8 mouse cellular contexts compared by ENCODE assay signal in the genomic region with DNA sequence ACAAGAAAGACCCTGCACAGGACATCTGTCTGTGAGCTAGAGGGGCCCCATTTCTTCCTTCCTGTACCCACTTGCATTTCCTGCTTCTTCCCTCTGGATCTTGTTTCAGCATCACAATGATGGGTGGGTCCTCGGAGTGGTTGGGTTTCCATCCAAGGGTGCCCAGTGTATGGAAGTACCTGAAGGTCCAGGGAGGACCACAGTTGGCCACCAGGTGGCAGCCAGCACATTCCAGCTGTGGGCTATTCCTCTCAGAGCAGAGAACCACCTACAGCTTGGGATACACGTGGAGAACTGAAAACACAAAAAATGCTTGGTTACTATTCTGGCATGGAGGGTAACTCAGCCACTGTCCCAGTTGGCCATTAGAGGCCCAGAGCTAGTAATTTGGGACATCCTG. TPM values are rescaled to one million over a fixed set of nuclear protein-coding genes. Genes with fewer than 3 reads are reported as not detected.
A peak's percentile ranks its signal among the peaks of the same experiment; 100 is the strongest.
DNase-seq lines count a peak whose midpoint lies in the region; ATAC-seq lines count a peak whose summit lies in the region.
"Had no signal": no experiment of that assay in that cellular context is flagged by ENCODE, and none has a peak within 500 bp of the region (broad histone marks: within the 10 kb centered on the region; RNA-seq: fewer than 3 reads in every experiment).

No protein-coding gene starts in this region.

- no peaks in the 10 kb centered on the region for H3K36me3 ChIP-seq in lung, embryonic 16.5 days (ENCODE audit: control insufficient read depth, insufficient read depth, low read length)
- H3K36me3 ChIP-seq: heart, embryonic 13.5 days had no signal

- WGBS in lung, embryonic 16.5 days = 19% methylated on average over 2 of the region's 2 CpGs

- no peak overlapping the region for H3K4me2 ChIP-seq in lung, embryonic 16.5 days (ENCODE audit: low read depth, low read length)
- H3K4me2 ChIP-seq: heart, embryonic 13.5 days had no signal

- peak; percentile 43 for DNase-seq in urinary bladder, adult 2 months (ENCODE audit: low spot score)
- DNase-seq in urinary bladder, postnatal 4 days (ENCODE audit: low spot score in 2 of 2) = no peak
- DNase-seq in adrenal gland, postnatal 14 days = peak; percentile 78
- peak; percentile 32 to 45 for DNase-seq in frontal cortex, postnatal 25 days (ENCODE audit: low spot score in 2 of 2)
- peak; percentile 66 to 84 for DNase-seq in kidney, adult 8-10 months
- peak; percentile 43 to 71 for DNase-seq in right cerebral cortex, adult 2 months (ENCODE audit: low spot score in 2 of 2)

- no peak overlapping the region for H3K27ac ChIP-seq in lung, embryonic 16.5 days (ENCODE audit: low read length)
- H3K27ac ChIP-seq: heart, embryonic 13.5 days had no signal

- H3K9me3 ChIP-seq in lung, embryonic 16.5 days (ENCODE audit: control insufficient read depth, low read length) = no peaks in the 10 kb centered on the region
- H3K9me3 ChIP-seq: heart, embryonic 13.5 days had no signal

- no peak overlapping the region for H3K4me3 ChIP-seq in lung, embryonic 16.5 days (ENCODE audit: low read length)
- H3K4me3 ChIP-seq: heart, embryonic 13.5 days had no signal

- H3K4me1 ChIP-seq in lung, embryonic 16.5 days (replicated peaks; ENCODE audit: control insufficient read depth, insufficient read depth, low read length) = no peaks in the 10 kb centered on the region
- H3K4me1 ChIP-seq: heart, embryonic 13.5 days had no signal

- ATAC-seq in lung, embryonic 16.5 days (ENCODE audit: low read depth) = peak; percentile 74

- H3K27me3 ChIP-seq in lung, embryonic 16.5 days (ENCODE audit: control insufficient read depth, insufficient read depth, low read depth, low read length) = no peaks in the 10 kb centered on the region

- H3K9ac ChIP-seq in lung, embryonic 16.5 days (ENCODE audit: low read length) = no peak overlapping the region
- H3K9ac ChIP-seq: heart, embryonic 13.5 days had no signal

RNA-seq across cellular contexts. Expression of a gene that starts 20.3 kb away (rescaled TPM):
- polyA plus RNA-seq in urinary bladder, adult 2 months (2012; rRNA removed) = 4.7 and 4.8 TPM in 2 replicates
- total RNA-seq in adrenal gland, postnatal 14 days (2021) = 3.1 and 3.6 TPM in 2 replicates
- 0.70 and 1.1 TPM in 2 replicates for polyA plus RNA-seq in lung, embryonic 16.5 days (2015; fragmentation: Nextera tagmentation; extraction: Ambion mirVana)

RNA-seq across cellular contexts. Expression of a gene that starts 39.0 kb away (rescaled TPM):
- 265 and 305 TPM in 2 replicates for polyA plus RNA-seq in urinary bladder, adult 2 months (2012; rRNA removed)
- total RNA-seq in adrenal gland, postnatal 14 days (2021) = 76.0 and 81.6 TPM in 2 replicates
- 78.0 and 83.8 TPM in 2 replicates for polyA plus RNA-seq in lung, embryonic 16.5 days (2015; fragmentation: Nextera tagmentation; extraction: Ambion mirVana)

RNA-seq across cellular contexts. Expression of a gene that starts 50.4 kb away (rescaled TPM):
- 0.01 TPM in 2 replicates for polyA plus RNA-seq in urinary bladder, adult 2 months (2012; rRNA removed)
- 0.08 TPM in 1 of 2 replicates, not detected in the other for total RNA-seq in adrenal gland, postnatal 14 days (2021)
- polyA plus RNA-seq in lung, embryonic 16.5 days (2015; fragmentation: Nextera tagmentation; extraction: Ambion mirVana) = not detected in 2 replicates
- polyA plus RNA-seq: heart, embryonic 13.5 days had no signal

RNA-seq across cellular contexts. Expression of a gene that starts 58.7 kb away (rescaled TPM):
- not detected in 2 replicates for polyA plus RNA-seq in urinary bladder, adult 2 months (2012; rRNA removed)
- total RNA-seq in adrenal gland, postnatal 14 days (2021) = not detected in 2 replicates
- polyA plus RNA-seq in lung, embryonic 16.5 days (2015; fragmentation: Nextera tagmentation; extraction: Ambion mirVana) = not detected in 2 replicates

Comparison
In these comparisons a context has a peak if more than half of its experiments do, and no peak if none do; other contexts are left out.
1. DNase-seq: peak in urinary bladder, adult 2 months (single experiment), adrenal gland, postnatal 14 days (single experiment), frontal cortex, postnatal 25 days (2 of 2), kidney, adult 8-10 months (2 of 2) and right cerebral cortex, adult 2 months (2 of 2); none in urinary bladder, postnatal 4 days (0 of 2).